Mouse (Mus musculus): ENCODE results near the gene Arl3. TPM values are rescaled to one million over a fixed set of nuclear protein-coding genes. Genes with fewer than 3 reads are reported as not detected.

Arl3 gene
- polyA plus RNA-seq, 1 experiment from 2014 or later = 52.6 TPM

DNA sequence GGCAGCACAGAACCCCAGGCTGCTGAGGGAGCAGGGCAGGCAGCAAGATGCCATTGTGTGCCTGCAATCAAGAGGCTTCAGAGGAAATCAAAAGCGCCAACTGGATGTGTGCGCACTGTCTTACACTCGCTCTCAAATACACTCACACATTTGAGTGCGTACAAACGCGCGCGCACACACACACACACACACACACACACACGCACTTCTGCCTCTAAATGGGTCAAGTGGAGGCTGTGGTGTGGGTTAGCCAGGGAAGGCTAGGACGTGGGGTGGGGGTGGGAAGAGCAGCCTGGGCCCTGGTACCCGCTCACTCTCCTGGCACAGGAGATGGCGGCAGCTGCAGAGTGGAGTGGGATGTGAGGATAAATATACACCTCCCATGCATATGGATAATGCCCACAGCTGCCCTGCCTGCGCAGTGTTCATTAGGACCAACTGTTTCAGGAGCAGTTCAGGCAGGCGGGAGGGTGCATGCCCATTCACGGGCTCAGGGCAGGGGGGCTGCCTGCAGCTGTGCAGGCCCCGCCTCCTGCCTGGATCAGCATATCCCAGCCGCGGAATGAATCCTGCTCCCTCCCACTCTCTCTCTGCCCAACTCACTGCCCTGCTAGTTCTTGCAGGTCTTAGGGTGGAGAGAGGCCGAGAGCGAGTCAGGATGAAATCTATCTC, 49.4 kb downstream of the Arl3 start:
- peak overlapping the region; percentile 32 for H3K4me2 ChIP-seq (replicated peaks; ENCODE audit: low read depth, low read length)
- H3K27me3 ChIP-seq (replicated peaks; ENCODE audit: insufficient read depth, low read length) = no peaks in the 10 kb centered on the region
- H3K9ac ChIP-seq (replicated peaks; ENCODE audit: low read depth) = no peak overlapping the region
- H3K9me3 ChIP-seq (ENCODE audit: low read length) = no peaks in the 10 kb centered on the region
- H3K4me3 ChIP-seq (ENCODE audit: low read depth, low read length) = no peak overlapping the region
- peaks cover 32% of the 10 kb centered on the region for H3K4me1 ChIP-seq (ENCODE audit: insufficient read depth, low read depth, low read length)
- ATAC-seq = peak; percentile 43
- no peak for TF ChIP-seq EP300 (IDR thresholded peaks at IDR 0.05)
- TF ChIP-seq CTCF (IDR thresholded peaks at IDR 0.05) = 0 out of 2 replicates have a peak, but pooled peaks have one; percentile 2
- WGBS = 6% methylated on average over 18 of the region's 20 CpGs
- no peaks in the 10 kb centered on the region for H3K36me3 ChIP-seq (ENCODE audit: insufficient read depth, low read length)
- peak; percentile 72 for DNase-seq (ENCODE audit: low spot score)
- peak overlapping the region; percentile 80 for H3K27ac ChIP-seq (ENCODE audit: low read length)

DNA sequence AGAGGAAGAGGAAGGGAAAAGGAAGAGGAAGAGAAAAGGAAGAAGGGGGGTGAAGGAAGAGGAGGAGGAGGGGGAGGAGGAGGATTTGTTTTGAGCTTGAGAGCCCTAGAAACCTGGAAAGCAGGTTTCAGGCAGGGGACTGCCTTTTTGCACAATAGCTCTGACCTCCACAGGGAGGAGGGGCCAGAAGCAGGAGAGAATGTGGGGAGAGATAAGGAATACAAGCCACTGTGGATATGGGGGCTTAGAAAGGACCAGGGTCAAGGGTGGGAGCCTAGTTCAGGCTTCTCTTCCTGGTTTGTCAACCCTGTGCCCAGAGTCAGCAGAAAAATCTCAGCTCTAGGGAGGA, 49.9 kb downstream of the Arl3 start:
- peak; percentile 80 for DNase-seq (ENCODE audit: low spot score)
- H3K27ac ChIP-seq (ENCODE audit: low read length) = peak overlapping the region; percentile 80
- no peak overlapping the region for H3K9ac ChIP-seq (replicated peaks; ENCODE audit: low read depth)
- peak overlapping the region; percentile 32 for H3K4me2 ChIP-seq (replicated peaks; ENCODE audit: low read depth, low read length)
- H3K27me3 ChIP-seq (replicated peaks; ENCODE audit: insufficient read depth, low read length) = no peaks in the 10 kb centered on the region
- H3K36me3 ChIP-seq (ENCODE audit: insufficient read depth, low read length) = no peaks in the 10 kb centered on the region
- H3K4me3 ChIP-seq (ENCODE audit: low read depth, low read length) = no peak overlapping the region
- ATAC-seq = peak; percentile 16
- TF ChIP-seq CTCF (IDR thresholded peaks at IDR 0.05) (no peak), EP300 (IDR thresholded peaks at IDR 0.05) (no peak)
- H3K4me1 ChIP-seq (ENCODE audit: insufficient read depth, low read depth, low read length) = peaks cover 32% of the 10 kb centered on the region
- no peaks in the 10 kb centered on the region for H3K9me3 ChIP-seq (ENCODE audit: low read length)

GRCm38 (mm10) chr19:46522433-46523044, 50.5 kb downstream of the Arl3 start:
- H3K4me1 ChIP-seq (ENCODE audit: insufficient read depth, low read depth, low read length) = peaks cover 33% of the 10 kb centered on the region
- H3K9ac ChIP-seq (replicated peaks; ENCODE audit: low read depth) = no peak overlapping the region
- no peak overlapping the region for H3K4me2 ChIP-seq (replicated peaks; ENCODE audit: low read depth, low read length)
- no peaks in the 10 kb centered on the region for H3K27me3 ChIP-seq (replicated peaks; ENCODE audit: insufficient read depth, low read length)
- WGBS = 13% methylated on average over 15 of the region's 15 CpGs
- no peaks in the 10 kb centered on the region for H3K36me3 ChIP-seq (ENCODE audit: insufficient read depth, low read length)
- H3K9me3 ChIP-seq (ENCODE audit: low read length) = no peaks in the 10 kb centered on the region
- DNase-seq (ENCODE audit: low spot score) = peak; percentile 95
- peak; percentile 8; the same call in 1 of the 2 replicates for ATAC-seq
- H3K4me3 ChIP-seq (ENCODE audit: low read depth, low read length) = no peak overlapping the region
- no peak for TF ChIP-seq EP300 (IDR thresholded peaks at IDR 0.05)
- no peak for TF ChIP-seq CTCF (IDR thresholded peaks at IDR 0.05)
- peak overlapping the region; percentile 80 for H3K27ac ChIP-seq (ENCODE audit: low read length)

DNA sequence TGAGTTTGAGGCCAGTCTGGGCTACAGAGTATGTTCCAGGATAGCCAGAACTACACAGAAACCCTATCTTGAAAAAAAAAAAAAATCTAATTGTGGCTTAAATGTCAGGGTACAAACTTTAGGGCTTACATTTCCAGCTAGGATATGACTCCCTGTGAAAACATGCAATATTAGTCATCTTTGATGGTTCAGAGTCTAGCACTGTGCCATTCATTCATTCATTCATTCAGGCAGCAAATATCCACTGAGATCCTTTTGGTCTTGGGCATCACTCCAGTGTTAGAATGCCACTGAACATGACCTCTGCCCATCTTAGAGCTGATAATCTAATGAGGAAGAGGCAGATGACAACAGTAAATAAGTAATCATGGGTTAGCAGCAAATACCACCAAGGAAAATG, 51.3 kb downstream of the Arl3 start:
- Histone ChIP-seq H3K36me3 (ENCODE audit: insufficient read depth, low read length) (0 out of 2 replicates have a peak, but pooled peaks cover 2% of the 10 kb centered on the region), H3K4me1 (ENCODE audit: insufficient read depth, low read depth, low read length) (peaks cover 38% of the 10 kb centered on the region), H3K4me2 (replicated peaks; ENCODE audit: low read depth, low read length) (no peak overlapping the region), H3K27me3 (replicated peaks; ENCODE audit: insufficient read depth, low read length) (no peaks in the 10 kb centered on the region), H3K27ac (ENCODE audit: low read length) (no peak overlapping the region), H3K9ac (replicated peaks; ENCODE audit: low read depth) (no peak overlapping the region), H3K9me3 (ENCODE audit: low read length) (no peaks in the 10 kb centered on the region), H3K4me3 (ENCODE audit: low read depth, low read length) (no peak overlapping the region)
- DNase-seq (ENCODE audit: low spot score) (no peak), ATAC-seq (no peak)
- TF ChIP-seq EP300 (IDR thresholded peaks at IDR 0.05) (no peak), CTCF (IDR thresholded peaks at IDR 0.05) (no peak)

DNA sequence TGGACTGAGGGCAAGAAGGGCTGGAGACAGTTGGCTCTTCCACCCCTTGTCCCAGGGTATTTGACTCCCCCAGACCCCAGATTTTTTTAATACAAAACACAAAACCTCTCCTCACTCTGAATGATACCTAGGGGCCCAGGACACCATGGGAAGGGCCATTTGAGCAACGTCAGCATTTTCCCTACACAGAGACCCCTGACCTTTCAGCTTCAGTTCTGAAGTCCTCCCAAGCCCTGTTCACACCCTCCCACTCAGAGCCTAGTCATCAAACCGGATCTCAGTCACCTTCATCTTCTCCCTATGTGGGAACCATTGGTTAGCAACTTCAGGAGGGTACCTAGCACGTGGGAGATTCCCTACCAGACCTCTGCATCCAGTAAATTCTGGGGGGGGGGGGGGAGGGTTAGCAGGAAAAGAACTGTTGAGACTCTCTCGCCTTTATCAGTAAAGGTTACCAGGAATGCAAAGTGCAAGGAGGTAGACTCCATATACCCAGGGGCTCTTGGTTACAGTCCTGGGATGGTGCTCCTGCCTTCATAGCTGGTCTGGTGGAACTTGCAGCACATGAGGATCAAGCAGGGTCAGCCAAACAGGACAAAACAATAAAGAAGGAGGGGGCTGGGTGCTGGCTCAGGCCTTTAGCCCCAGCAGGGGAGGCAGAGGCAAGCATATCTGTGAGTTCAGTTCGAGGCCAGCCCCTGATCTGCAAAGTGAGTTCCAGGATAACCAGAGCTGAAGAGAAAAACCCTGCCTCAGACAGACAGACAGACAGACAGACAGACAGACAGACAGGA, 54.0 kb downstream of the Arl3 start:
- TF ChIP-seq CTCF (IDR thresholded peaks at IDR 0.05) (no peak), EP300 (IDR thresholded peaks at IDR 0.05) (no peak)
- Histone ChIP-seq H3K4me2 (replicated peaks; ENCODE audit: low read depth, low read length) (peak overlapping the region; percentile 43), H3K9me3 (ENCODE audit: low read length) (no peaks in the 10 kb centered on the region), H3K27ac (ENCODE audit: low read length) (peak overlapping the region; percentile 74), H3K27me3 (replicated peaks; ENCODE audit: insufficient read depth, low read length) (no peaks in the 10 kb centered on the region), H3K9ac (replicated peaks; ENCODE audit: low read depth) (no peak overlapping the region), H3K4me1 (ENCODE audit: insufficient read depth, low read depth, low read length) (peaks cover 24% of the 10 kb centered on the region), H3K4me3 (ENCODE audit: low read depth, low read length) (no peak overlapping the region), H3K36me3 (ENCODE audit: insufficient read depth, low read length) (peaks cover 25% of the 10 kb centered on the region)
- ATAC-seq = no peak
- 19% methylated on average over 5 of the region's 5 CpGs for WGBS
- DNase-seq (ENCODE audit: low spot score) = no peak

DNA sequence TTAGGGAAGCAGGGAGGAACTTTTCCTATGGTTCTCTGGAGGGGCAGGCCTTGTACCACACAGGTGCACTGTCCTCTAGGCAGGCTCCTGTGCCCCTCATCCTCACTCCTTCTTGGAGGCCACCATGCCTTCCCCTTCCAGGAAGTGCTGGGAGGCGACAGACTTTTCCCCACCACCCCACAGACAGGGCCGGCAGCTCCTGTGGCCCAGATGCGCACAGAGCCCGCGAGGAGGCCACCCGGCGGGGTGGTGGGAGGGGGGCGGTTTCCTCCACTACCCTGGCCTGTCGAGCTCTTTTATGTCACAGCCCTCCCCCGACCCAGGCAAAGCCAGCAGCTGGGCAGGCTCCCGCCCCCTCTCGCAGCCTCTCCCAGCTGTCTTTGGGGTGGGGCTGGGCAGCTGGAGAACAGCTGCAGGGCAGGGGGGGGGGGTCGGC, 54.6 kb downstream of the Arl3 start:
- no peak for TF ChIP-seq CTCF (IDR thresholded peaks at IDR 0.05)
- no peak for TF ChIP-seq EP300 (IDR thresholded peaks at IDR 0.05)
- Histone ChIP-seq H3K9ac (replicated peaks; ENCODE audit: low read depth) (no peak overlapping the region), H3K4me3 (ENCODE audit: low read depth, low read length) (no peak overlapping the region), H3K27me3 (replicated peaks; ENCODE audit: insufficient read depth, low read length) (no peaks in the 10 kb centered on the region), H3K4me2 (replicated peaks; ENCODE audit: low read depth, low read length) (peak overlapping the region; percentile 43), H3K27ac (ENCODE audit: low read length) (peak overlapping the region; percentile 74), H3K36me3 (ENCODE audit: insufficient read depth, low read length) (peaks cover 28% of the 10 kb centered on the region), H3K4me1 (ENCODE audit: insufficient read depth, low read depth, low read length) (peaks cover 18% of the 10 kb centered on the region), H3K9me3 (ENCODE audit: low read length) (no peaks in the 10 kb centered on the region)
- ATAC-seq (peak; percentile 81), DNase-seq (ENCODE audit: low spot score) (peak; percentile 90)
- WGBS = 5% methylated on average over 11 of the region's 13 CpGs
